Mouse (Mus musculus): Measurements from ENCODE around the gene Fam187a.

The Fam187a gene

GRCm38 (mm10) chr11:102895779-102896178 lies 10.8 kb downstream of the Fam187a start:
- DNase-seq: no peak

- DNase-seq: no peak
Measured at GRCm38 (mm10) chr11:102896641-102897040, 11.7 kb downstream of the Fam187a start.

- DNase-seq: no peak
Measured at GRCm38 (mm10) chr11:102898408-102898807, 13.4 kb downstream of the Fam187a start.

- DNase-seq: peak; percentile 79
Measured at GRCm38 (mm10) chr11:102900763-102901162, 15.8 kb downstream of the Fam187a start, which contains the start of gene Gfap. TSS of gene Gfap (minus strand) at chr11:102900912.

- DNase-seq: no peak
Measured at GRCm38 (mm10) chr11:102901199-102901598, 16.2 kb downstream of the Fam187a start.

GRCm38 (mm10) chr11:102902107-102902506 lies 17.1 kb downstream of the Fam187a start:
- DNase-seq: no peak

- DNase-seq: no peak
Measured at GRCm38 (mm10) chr11:102903654-102904053, 18.7 kb downstream of the Fam187a start.

GRCm38 (mm10) chr11:102911376-102911775 lies 26.4 kb downstream of the Fam187a start:
- DNase-seq: no peak

- DNase-seq: no peak
Measured at GRCm38 (mm10) chr11:102915380-102915779, 30.4 kb downstream of the Fam187a start.

GRCm38 (mm10) chr11:102918077-102918476 lies 33.1 kb downstream of the Fam187a start:
- DNase-seq: no peak

- no peak for DNase-seq
Measured at GRCm38 (mm10) chr11:102921491-102921890, 36.5 kb downstream of the Fam187a start.

GRCm38 (mm10) chr11:102924557-102925350 lies 39.8 kb downstream of the Fam187a start, which contains the start of gene Kif18b:
TSS of gene Kif18b (minus strand) at chr11:102925124.
- DNase-seq: peak; percentile 93

- no peak for DNase-seq
Measured at GRCm38 (mm10) chr11:102925351-102925717, 40.4 kb downstream of the Fam187a start.

GRCm38 (mm10) chr11:102930672-102931071 lies 45.7 kb downstream of the Fam187a start:
- no peak for DNase-seq

- no peak for DNase-seq
Measured at GRCm38 (mm10) chr11:102936272-102936671, 51.3 kb downstream of the Fam187a start.
